Mouse (Mus musculus): ENCODE results near the gene Myo1a. TPM values are rescaled to one million over a fixed set of nuclear protein-coding genes. Genes with fewer than 3 reads are reported as not detected.

Gene Myo1a
- total RNA-seq, 2 experiments from 2014 or later, result 0.84 to 2.3 TPM

DNA sequence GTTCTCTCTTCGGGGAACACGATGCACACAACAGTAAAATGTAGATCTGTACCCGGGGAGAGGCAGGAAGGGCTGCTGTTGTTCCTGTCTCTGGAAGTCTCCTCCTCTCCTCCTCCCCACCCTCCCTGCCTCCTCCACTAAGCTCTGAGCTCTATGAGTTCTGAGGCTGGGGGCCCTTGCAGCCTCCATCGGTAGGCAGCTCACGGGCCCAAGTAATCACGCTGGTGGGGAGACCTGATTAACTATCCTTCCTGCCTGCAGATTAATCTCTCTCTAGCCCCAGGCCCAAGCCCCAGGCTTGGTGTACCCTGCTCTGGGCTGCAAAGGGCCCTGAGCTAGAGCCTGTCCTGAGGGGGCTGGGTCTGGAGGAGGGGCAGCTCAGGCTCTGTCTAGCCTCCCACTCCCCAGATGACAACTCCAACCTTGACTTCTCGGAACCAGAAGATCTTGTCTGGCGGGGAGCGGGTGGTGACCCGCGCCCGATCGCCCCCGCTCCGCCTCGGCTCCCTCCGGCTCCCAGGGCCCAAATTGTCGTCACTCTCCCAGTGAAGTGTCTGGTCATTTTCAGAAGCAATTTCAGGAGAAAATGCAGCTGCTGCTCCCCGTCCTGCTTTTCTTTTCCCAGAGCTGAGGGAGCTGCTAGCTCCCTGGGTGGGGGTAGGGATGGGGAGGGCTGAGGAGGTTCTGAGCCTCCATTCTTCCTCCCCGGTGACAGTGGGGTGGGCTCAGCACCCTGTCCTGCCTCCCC is 16.9 kb downstream of the Myo1a start:
- no peak for ATAC-seq (replicated peaks; ENCODE audit: low FRiP score, poor library complexity, severe bottlenecking)

DNA sequence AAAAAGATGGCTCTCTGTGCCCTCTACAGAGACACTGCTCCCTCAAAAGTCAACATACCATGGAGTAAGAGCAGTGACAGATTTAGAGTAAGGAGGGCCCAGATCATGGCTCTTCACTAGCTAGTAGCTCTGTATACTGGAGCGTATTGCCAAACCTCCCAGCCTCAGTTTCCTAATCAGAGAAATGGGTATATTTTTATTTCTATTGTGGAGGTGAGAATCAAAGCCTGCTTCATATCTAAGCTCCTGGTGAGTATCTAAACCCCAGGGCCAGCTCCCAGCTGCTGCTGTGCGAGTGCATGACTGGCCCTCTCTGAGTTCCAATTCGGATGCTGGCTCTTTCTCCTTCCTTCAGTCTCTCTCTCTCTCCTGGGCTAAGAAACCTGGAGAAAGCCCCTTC is 19.2 kb downstream of the Myo1a start, which contains the start of gene Tac2:
Gene Tac2 (plus strand): TSS at position 301 of the 400 bp plus-strand sequence.
- no peak for ATAC-seq (replicated peaks; ENCODE audit: low FRiP score, poor library complexity, severe bottlenecking)

DNA sequence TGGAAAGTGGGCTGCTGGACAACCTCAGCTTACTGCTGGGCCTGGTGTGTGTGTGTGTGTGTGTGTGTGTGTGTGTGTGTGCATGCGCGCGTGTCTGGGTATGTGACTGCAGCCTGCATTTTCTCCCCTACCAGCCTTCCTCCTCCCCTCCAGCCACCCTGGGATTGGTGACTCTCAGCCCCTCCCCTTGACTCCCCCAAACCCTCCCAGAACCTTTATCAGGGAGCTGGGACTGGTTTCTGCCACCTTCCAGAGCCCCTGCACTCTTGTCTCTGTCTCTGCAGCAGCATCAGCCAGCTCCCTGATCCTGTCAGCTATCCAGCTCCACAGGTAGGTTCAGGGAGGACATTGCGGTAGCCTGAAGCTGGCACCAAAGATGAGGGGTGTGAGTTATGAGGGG is 20.2 kb downstream of the Myo1a start:
- 0 out of 2 replicates have a peak, but pooled peaks have one; percentile 32 for ATAC-seq (replicated peaks; ENCODE audit: low FRiP score, poor library complexity, severe bottlenecking)

DNA sequence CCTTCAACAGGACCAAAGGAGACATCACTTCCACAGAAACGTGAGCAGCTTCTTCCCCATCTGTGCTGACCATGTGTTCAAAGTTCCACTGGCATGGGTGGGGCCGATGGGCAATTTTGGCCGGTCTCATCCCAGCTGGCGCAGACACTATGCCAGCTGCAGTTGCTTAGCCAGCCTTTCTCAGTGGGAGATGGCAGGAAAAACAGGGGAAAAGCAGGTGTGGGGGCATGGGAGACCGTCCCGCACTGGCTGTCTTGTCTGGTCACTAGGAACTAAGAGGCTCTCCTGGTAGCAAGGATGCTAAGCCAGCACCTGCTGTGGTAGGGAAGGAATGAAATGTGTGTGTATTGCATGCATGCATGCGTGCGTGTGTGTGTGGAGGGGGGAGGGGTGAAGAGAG is 23.5 kb downstream of the Myo1a start:
- ATAC-seq (replicated peaks; ENCODE audit: low FRiP score, poor library complexity, severe bottlenecking), result no peak

DNA sequence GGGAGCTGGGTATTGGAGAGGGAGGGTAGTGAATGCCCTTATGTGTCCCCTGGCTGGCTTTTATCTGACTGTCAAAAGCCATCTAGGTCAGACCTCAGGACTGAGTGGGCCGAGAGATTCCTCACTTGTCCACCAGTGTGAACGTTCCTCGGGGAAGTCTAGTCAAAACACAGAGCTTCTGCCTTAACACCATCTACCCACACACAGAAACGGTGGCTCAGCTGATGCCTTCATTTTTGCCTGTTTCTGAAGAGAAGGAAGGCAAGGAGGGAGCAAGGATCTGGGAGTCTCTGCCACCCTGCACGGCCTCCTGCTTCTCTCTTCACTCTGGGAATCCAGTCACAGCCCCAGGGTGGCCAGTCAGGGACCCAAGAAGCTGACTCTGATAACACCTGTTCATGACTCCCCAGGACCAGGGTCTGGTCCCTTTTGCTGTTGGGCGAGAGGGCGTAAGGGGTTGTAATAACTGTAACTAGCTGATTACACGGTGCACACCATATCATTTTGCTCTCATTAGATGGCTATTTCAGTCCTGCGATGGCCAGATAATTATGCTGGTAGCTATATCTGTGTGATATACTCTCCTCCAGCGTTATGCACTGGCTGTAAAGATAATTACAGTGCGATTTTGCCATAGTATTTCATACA is 25.4 kb downstream of the Myo1a start:
- ATAC-seq (replicated peaks; ENCODE audit: low FRiP score, poor library complexity, severe bottlenecking), result peak; percentile 67

DNA sequence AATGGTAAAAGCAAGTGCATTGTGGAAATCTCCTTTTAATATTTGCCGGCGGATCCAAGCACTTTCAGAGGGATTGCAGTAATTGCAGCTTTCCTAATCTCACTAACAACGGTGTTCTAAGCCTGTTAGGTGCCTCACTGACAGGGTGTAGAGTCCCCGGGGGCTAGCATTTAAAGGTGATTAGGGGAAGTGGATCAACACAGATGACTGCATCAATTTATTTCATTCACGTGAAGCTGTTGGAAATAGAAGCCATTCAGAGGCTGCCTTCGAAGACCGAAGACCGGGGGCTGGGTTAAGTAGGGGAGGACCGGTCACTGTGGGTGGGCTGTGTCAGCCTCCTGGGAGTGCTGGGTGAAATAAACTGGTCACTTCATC is 26.0 kb downstream of the Myo1a start:
- no peak for ATAC-seq (replicated peaks; ENCODE audit: low FRiP score, poor library complexity, severe bottlenecking)

DNA sequence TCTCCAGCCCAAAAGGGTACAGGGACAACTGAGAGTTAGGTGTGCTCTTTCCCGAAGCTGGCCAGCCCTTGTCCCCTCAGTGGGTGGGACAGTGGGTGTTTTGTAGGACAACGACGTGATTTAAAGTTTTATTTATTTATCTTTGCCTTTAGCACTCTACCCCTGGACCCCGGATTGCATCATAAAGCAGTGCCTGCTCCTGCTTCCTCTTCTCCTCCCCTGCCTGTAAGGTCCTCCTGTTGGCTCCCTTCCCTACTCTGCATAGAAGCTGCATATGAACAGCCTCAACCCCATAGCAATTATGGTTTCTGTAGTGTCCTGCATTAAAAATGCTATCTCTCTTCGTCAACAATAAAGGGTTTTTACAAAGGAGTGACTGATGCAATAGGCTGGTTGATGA is 26.4 kb downstream of the Myo1a start:
- no peak for ATAC-seq (replicated peaks; ENCODE audit: low FRiP score, poor library complexity, severe bottlenecking)

DNA sequence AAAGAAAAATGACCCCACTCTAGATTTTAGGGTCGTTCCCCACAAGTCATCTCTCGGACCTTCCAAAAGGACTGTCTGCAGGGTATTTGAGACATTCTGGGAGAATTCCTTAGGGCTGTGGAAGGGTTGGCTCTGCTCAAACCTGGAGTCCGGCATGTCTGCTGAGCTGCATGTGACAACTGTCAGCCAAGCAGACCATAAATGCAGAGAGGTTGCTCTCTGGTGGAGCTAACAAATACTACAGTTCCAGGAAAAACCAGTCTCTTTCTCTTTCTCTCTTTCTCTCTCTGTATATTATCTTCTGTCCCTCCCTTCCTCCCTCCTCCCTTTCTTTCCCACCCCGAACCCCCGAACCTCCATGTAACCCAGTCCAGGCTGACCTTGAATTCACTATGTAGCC is 29.5 kb downstream of the Myo1a start:
- ATAC-seq (replicated peaks; ENCODE audit: low FRiP score, poor library complexity, severe bottlenecking), result no peak

DNA sequence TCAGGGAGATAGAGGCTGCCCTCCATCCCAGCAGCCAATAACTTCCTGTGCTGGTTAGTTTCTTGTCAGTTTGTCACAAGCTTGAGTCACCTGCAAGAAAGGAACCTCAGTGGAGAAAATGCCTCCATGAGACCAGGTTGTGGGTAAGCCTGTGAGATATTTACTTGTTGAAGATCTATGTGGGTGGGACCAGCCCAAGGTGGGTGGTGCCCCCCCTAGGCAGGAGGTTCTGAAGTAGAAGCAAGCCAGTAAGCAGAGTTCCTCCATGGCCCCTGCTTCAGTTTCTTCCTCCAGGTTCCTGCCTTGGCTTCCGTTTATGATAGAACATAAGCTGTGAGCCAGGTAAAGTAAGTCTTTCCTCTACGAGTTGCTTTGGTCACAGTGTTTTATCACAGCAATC is 31.3 kb downstream of the Myo1a start:
- ATAC-seq (replicated peaks; ENCODE audit: low FRiP score, poor library complexity, severe bottlenecking), result no peak

DNA sequence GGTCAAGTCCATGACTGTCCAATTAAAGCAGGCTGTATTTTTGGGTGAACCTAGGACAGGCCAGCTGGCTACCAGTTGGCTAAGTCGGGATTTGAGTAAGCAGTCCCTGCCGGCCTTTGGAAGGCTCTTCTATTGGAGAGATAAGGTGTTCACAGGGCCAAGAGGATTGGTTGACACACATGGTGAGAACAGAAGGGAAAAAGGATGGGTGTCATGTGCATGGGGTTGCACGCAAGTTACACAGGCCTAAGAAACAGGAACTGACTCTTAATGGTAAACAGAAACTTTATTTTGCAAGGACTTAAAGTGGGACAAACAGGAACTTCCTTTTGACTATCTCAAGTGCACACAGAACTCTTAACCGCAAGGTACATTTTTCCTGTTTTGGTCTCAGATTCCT is 31.9 kb downstream of the Myo1a start:
- ATAC-seq (replicated peaks; ENCODE audit: low FRiP score, poor library complexity, severe bottlenecking), result no peak

DNA sequence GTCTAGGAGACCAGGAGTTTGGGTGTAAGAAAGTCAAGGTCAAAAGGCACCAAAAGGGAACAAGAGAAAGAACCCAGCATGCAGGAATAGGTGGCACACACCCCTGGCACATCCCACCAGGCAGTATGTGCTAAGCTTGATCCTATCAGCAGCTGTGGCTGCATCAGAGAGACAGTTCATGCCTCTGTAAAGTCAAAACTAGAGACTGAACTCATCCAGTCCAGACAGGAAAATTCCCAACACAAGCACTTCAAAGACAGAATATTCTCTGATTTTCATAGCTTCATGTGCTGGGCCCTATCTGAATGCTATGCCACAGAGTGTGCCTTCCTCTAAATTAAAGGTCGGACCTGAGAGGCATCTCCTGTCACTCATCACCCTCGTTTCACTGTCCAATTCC is 32.6 kb downstream of the Myo1a start:
- ATAC-seq (replicated peaks; ENCODE audit: low FRiP score, poor library complexity, severe bottlenecking), result no peak

DNA sequence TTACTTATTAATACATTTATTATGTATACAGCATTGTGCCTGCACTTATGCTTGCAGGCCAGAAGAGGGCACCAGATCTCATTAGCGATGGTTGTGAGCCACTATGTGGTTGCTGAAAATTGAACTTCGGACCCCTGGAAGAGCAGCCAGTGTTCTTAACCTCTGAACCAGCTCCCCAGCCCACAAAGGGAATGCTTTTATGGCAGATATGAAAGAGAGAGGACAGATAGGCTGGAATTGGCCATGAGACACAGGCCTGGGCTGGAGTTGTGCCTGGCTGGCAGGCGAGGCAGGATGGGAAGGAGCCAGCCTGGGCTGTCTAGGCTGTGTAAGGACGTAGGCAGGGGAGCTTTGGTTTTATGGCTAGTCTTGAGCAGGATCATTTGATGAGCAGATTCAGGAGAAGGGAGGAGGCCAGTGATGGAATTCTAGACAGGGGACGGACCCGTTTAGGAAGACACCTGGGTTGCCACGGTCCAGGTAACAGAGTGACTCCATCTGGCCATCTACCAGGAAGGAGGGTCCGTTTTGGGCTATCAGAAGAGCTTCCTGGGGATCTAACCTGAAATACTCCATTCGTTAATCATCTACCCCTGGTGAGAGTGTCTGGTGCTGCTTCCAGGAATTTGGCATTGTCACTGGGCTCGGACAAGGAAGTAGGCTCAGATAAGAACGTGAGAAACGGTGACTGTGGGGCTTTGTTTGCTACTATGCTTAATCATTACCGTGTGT is 33.3 kb downstream of the Myo1a start:
- ATAC-seq (replicated peaks; ENCODE audit: low FRiP score, poor library complexity, severe bottlenecking), result peak; percentile 49; the same call in 1 of the 2 replicates

DNA sequence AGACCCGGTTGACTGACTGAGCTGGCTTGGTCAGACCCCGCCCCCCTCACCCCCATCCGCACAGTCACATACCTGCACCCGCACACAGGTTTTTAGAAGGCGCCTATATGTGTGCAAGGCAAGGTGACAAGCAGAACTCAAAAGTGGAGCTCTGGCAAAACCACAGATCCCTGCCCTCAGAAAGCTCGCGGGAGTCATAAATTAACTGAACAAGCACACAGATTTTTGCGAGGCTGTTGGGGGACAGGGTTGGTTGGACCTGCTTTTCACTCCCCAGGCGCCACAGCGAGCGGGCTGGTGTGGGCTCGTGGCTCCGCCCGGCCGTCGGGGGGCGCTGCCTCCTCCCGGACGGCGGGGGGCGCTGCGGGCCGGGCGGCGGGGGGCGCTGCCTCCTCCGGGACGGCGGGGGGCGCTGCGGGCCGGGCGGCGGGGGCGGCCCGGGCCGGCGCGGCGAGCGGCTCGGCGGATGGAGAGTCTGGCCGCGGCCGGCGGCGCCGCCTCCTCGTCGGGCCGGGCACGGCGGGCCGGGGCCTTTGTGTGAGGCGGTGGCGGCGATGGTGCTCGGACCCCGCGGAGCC is 34.2 kb downstream of the Myo1a start, which contains the start of gene Zbtb39:
Gene Zbtb39 (plus strand): TSS at position 456 of the 578 bp plus-strand sequence.
- ATAC-seq (replicated peaks; ENCODE audit: low FRiP score, poor library complexity, severe bottlenecking), result peak; percentile 53

DNA sequence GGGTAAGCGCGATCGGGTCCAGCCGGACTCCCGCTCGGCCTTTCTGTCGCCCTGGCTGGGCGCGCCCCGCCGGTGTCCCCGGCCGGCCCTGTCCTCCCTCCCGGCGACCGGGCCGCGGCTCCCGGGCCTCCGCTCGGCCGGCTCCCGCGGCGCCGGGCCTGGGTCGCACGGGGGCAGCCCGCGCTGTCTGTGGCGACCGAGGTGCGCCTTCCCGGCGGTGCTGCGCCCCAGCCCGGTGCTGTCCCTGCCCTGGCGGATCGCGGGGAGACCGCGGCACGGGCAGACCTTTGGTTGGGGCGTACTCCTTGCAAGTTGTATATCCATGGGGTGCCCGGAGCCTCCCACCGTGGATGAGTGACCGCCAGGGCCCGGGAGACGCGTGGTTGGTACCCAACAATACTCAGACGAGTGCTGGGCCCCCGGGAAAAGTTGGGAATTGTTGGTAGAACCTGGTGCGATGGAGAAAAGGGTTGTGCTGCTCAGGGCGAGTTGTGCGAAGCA is 34.7 kb downstream of the Myo1a start:
- ATAC-seq (replicated peaks; ENCODE audit: low FRiP score, poor library complexity, severe bottlenecking), result peak; percentile 25; the same call in 1 of the 2 replicates

DNA sequence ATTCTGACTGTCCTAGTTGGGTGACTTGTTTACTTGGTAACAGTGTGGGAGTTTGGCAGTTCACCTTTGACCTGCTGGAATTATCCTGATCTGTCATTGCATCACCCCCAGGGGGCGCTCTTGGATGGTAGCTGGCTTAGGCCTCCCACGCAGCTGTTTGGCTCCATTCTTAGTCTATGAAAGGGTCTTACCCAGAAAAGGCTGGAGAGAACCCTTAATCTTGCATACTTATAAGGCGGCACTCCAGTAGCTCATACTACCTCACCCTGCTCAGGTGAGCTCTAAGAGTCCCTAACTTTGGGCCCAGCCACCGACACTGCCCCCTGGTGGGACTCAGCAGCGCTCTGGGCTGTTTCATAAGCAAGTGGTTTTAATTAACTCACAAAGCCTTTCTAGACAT is 39.7 kb downstream of the Myo1a start:
- peak; percentile 58 for ATAC-seq (replicated peaks; ENCODE audit: low FRiP score, poor library complexity, severe bottlenecking)

DNA sequence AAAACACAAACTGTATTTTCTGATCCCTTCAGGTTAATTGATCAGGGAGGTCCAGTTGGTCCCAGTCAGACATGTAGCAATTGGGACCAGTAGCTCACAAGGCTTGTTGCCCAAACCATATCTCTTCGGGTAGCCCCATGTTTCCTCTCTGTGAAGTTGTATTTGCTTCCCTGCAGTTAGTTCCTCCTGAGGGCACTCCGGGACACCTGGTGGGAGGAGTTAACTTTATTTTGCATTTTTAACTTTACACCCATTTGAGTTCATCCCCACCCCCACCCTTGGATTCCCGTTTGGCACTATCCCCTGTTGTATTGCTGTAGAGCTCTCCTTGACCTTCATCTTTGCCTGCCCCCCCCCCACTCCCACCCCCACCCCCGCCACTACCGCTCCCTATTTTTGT is 40.9 kb downstream of the Myo1a start:
- ATAC-seq (replicated peaks; ENCODE audit: low FRiP score, poor library complexity, severe bottlenecking), result no peak

DNA sequence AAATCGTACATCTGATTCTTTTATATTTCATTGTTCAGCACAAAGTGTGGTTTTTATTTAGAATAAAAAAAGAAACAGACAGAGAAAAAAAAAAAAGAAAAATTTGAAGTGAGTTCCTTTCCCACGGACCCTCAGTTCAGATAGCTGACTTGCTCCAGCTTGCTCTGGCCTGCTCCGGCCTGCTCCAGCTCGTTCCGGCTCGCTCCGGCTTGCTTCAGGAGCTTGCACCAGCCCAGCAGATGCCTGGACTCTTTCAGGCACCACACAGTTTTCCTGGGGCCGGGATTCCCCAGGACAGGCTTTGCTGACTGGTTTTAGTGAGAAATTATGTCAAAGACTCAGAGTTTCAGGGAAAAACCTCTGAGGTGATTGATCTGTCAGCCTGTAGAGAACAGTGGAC is 42.3 kb downstream of the Myo1a start:
- no peak for ATAC-seq (replicated peaks; ENCODE audit: low FRiP score, poor library complexity, severe bottlenecking)

DNA sequence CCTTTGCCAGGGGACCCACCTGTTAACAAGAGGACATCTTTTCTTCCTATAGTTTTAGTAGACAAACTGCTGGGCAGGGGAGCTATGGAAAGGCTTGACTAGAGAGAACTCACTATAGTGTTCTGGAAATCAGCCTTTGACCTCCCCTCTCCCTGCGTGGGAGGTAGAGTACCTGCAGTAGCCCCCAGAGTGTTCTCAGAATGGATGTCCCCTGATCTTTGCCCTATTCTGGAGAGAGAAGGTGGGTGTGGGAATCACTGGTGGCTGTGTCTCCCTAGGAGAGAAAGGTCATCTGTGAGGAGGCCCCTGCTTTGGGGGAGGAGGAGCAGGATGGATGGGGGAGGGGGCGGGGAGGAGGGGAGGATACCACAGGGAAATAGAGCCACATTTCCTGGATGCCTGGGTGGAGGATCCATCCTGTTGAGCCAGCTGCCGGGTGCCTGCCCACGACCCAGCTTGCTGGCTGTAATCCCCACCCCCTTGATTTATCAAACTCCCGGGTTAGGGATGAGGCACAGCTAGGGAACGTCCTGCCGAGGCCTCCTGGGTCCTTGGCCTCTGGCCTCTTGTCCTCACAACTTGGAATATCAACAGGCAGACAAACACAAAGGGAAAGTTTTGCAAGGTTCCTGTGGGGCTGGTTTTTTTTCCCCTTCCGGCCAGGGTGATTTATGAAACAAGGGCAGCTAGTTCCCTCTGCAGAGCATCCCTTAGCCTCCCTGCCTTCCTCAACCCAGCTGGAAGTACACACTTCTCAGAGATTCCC is 44.1 kb downstream of the Myo1a start:
- ATAC-seq (replicated peaks; ENCODE audit: low FRiP score, poor library complexity, severe bottlenecking), result no peak

DNA sequence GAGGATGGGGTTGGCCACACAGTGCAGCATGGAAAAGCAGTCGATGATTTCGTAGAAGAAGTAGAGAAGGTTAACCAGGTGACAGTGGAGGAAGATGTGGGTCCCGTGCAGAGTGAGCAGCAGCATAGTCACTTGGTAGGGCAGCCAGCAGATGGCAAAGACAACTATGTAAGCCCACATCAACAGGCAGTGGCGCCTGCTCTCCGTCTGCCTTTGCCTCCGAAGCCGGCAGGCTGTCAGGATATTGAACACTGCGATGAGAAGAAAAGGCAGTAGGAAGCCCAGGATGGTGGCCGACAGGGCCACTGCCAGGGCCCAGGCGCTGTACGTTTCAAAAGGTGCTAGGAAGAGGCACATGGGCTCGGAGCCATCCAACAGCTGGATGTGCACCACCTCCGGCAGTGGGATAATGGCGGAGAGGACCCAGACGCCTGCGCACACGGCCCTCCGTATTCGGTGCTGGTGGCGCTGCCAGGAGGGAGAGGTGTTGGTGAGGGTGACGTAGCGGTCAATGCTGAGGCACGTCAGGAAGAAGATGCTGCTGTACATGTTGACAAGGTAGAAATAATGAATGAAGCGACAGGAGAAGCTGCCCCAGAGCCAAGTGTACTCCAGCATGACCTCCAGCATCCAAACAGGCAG is 45.3 kb downstream of the Myo1a start:
- ATAC-seq (replicated peaks; ENCODE audit: low FRiP score, poor library complexity, severe bottlenecking), result no peak

All from erythroid progenitor cell, adult 5-6 weeks (primary cell).